Mouse (Mus musculus): ENCODE results near the gene Corin.

- no peak for TF ChIP-seq POLR2A (IDR thresholded peaks at IDR 0.05; ENCODE audit: borderline replicate concordance, insufficient read depth, low read length)
- TF ChIP-seq CTCF (IDR thresholded peaks at IDR 0.05; ENCODE audit: borderline replicate concordance, insufficient read depth, low read depth, low read length), result no peak
Measured at GRCm38 (mm10) chr5:72380616-72381015, 123.7 kb downstream of the Corin start.

Measured in cerebellum, adult 2 months (tissue).